Mouse (Mus musculus) adrenal gland, postnatal 10 days (tissue): ENCODE measurements at regions not wholly inside any gene's neighbourhood (a gene's known extent, or its start where the extent isn't known, plus 50 kb on each side); places are given as distances from the start of the nearest gene placed in this dataset.

Source experiments
- DNase-seq: peaks from one replicate; pipeline ENCODE4 v3.0.0; 2021; ENCODE audit warnings: mixed read lengths

GRCm38 (mm10) chr14:23237376-23237775 is 776.9 kb downstream of the Kcnma1 start:
- peak; percentile 24 for DNase-seq

- no peak for DNase-seq
Measured at GRCm38 (mm10) chr14:23198676-23199075, 815.6 kb downstream of the Kcnma1 start.

- no peak for DNase-seq
Measured at GRCm38 (mm10) chr14:23194569-23195529, 819.4 kb downstream of the Kcnma1 start.

GRCm38 (mm10) chr14:23192566-23192965 is 821.7 kb downstream of the Kcnma1 start:
- DNase-seq = no peak

GRCm38 (mm10) chr14:23185359-23185758 is 828.9 kb downstream of the Kcnma1 start:
- no peak for DNase-seq

- no peak for DNase-seq
Measured at GRCm38 (mm10) chr14:23169346-23169745, 844.9 kb downstream of the Kcnma1 start.

- no peak for DNase-seq
Measured at GRCm38 (mm10) chr14:23160567-23160966, 853.7 kb downstream of the Kcnma1 start.

GRCm38 (mm10) chr14:23150431-23150830 is 863.9 kb downstream of the Kcnma1 start:
- DNase-seq = no peak

GRCm38 (mm10) chr14:23146981-23147380 is 867.3 kb downstream of the Kcnma1 start:
- DNase-seq = no peak

GRCm38 (mm10) chr14:23140385-23140784 is 873.9 kb downstream of the Kcnma1 start:
- DNase-seq = no peak

- DNase-seq = no peak
Measured at GRCm38 (mm10) chr14:23134723-23135122, 879.6 kb downstream of the Kcnma1 start.

GRCm38 (mm10) chr14:23131736-23132519 is 882.4 kb downstream of the Kcnma1 start:
- no peak for DNase-seq

GRCm38 (mm10) chr14:23115889-23116510 is 898.3 kb downstream of the Kcnma1 start:
- DNase-seq = no peak

- DNase-seq = no peak
Measured at GRCm38 (mm10) chr14:23114910-23115309, 899.4 kb downstream of the Kcnma1 start.

GRCm38 (mm10) chr14:23114456-23114855 is 899.8 kb downstream of the Kcnma1 start:
- no peak for DNase-seq

- peak; percentile 10 for DNase-seq
Measured at GRCm38 (mm10) chr14:23112369-23112768, 901.9 kb downstream of the Kcnma1 start.

- DNase-seq = no peak
Measured at GRCm38 (mm10) chr14:23108590-23108989, 905.7 kb downstream of the Kcnma1 start.

- DNase-seq = no peak
Measured at GRCm38 (mm10) chr14:23107466-23107865, 906.8 kb downstream of the Kcnma1 start.
